Mouse (Mus musculus): ENCODE measurements around the gene Flvcr2.
A peak's percentile ranks its signal among the peaks of the same experiment; 100 is the strongest.

The Flvcr2 gene

GRCm38 (mm10) chr12:85800031-85800430 lies 53.7 kb downstream of the Flvcr2 start:
- DNase-seq = no peak

GRCm38 (mm10) chr12:85809726-85810125 lies 63.4 kb downstream of the Flvcr2 start:
- no peak for DNase-seq

- DNase-seq = no peak
Measured at GRCm38 (mm10) chr12:85810959-85811358, 64.6 kb downstream of the Flvcr2 start.

GRCm38 (mm10) chr12:85811676-85812075 lies 65.3 kb downstream of the Flvcr2 start:
- DNase-seq = no peak

GRCm38 (mm10) chr12:85813599-85813998 lies 67.3 kb downstream of the Flvcr2 start:
- DNase-seq = peak; percentile 72 to 81

- peak; percentile 47 to 48 for DNase-seq
Measured at GRCm38 (mm10) chr12:85822051-85822450, 75.7 kb downstream of the Flvcr2 start.

GRCm38 (mm10) chr12:85824438-85825264 lies 78.3 kb downstream of the Flvcr2 start, which contains the start of the genes Erg28 and Ttll5:
Gene Erg28 (minus strand): TSS chr12:85824550.
Gene Ttll5 (plus strand): TSS chr12:85824659.
- peak; percentile 95 to 97 for DNase-seq

GRCm38 (mm10) chr12:85825361-85825760 lies 79.0 kb downstream of the Flvcr2 start:
- no peak for DNase-seq

GRCm38 (mm10) chr12:85825822-85826221 lies 79.5 kb downstream of the Flvcr2 start:
- no peak for DNase-seq

- DNase-seq = no peak
Measured at GRCm38 (mm10) chr12:85828856-85829255, 82.5 kb downstream of the Flvcr2 start.

- DNase-seq = no peak
Measured at GRCm38 (mm10) chr12:85829866-85830265, 83.5 kb downstream of the Flvcr2 start.

- no peak for DNase-seq
Measured at GRCm38 (mm10) chr12:85830691-85831090, 84.4 kb downstream of the Flvcr2 start.

- DNase-seq = no peak
Measured at GRCm38 (mm10) chr12:85834543-85834942, 88.2 kb downstream of the Flvcr2 start.

- no peak for DNase-seq
Measured at GRCm38 (mm10) chr12:85837765-85838164, 91.4 kb downstream of the Flvcr2 start.

- DNase-seq = no peak
Measured at GRCm38 (mm10) chr12:85839371-85840000, 93.1 kb downstream of the Flvcr2 start.

GRCm38 (mm10) chr12:85848164-85848958 lies 102.0 kb downstream of the Flvcr2 start:
- peak; percentile 53 to 68 for DNase-seq

- DNase-seq = no peak
Measured at GRCm38 (mm10) chr12:85850661-85851060, 104.3 kb downstream of the Flvcr2 start.

- DNase-seq = no peak
Measured at GRCm38 (mm10) chr12:85853836-85854235, 107.5 kb downstream of the Flvcr2 start.

- peak; percentile 40 to 49 for DNase-seq
Measured at GRCm38 (mm10) chr12:85854271-85854670, 107.9 kb downstream of the Flvcr2 start.

- DNase-seq = no peak
Measured at GRCm38 (mm10) chr12:85857300-85857699, 111.0 kb downstream of the Flvcr2 start.

- peak; percentile 38 to 60 for DNase-seq
Measured at GRCm38 (mm10) chr12:85859111-85859510, 112.8 kb downstream of the Flvcr2 start.

GRCm38 (mm10) chr12:85859511-85860189 lies 113.3 kb downstream of the Flvcr2 start:
- peak in 1 of 2 experiments; percentile 16 for DNase-seq

GRCm38 (mm10) chr12:85862514-85862913 lies 116.2 kb downstream of the Flvcr2 start:
- peak; percentile 19 to 57 for DNase-seq

All from lung, postnatal 4 days (tissue).